Mouse (Mus musculus): ENCODE results near the gene Afg1l. TPM values are rescaled to one million over a fixed set of nuclear protein-coding genes. Genes with fewer than 3 reads are reported as not detected.

Gene Afg1l
- total RNA-seq, 2 experiments from 2014 or later = 31.8 to 31.9 TPM

GRCm38 (mm10) chr10:42488606-42489296 lies 10.4 kb upstream of the Afg1l start:
- no peak for DNase-seq
- intact Hi-C loops (cut with DNase I) = no loop called here

DNA sequence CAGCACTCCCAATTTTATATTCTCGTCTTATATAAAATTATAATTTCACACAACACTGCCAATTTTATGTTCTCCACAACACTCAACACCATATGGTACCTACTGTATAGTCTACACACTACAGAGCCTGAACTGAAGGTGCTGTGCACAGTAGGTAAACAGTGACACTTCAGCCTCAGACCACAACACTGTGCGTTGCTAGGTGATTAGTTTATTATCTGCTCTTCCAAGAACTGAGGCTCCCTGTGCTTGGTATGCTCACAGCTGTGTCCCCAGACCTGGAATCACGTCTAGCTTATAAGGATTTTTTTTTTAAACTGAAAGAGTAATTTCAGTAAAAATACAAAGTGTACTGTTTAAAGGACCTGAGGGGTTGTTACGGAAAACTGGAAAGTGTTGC lies 2.4 kb upstream of the Afg1l start:
- no peak for DNase-seq
- intact Hi-C loops (cut with DNase I) = no loop called here

DNA sequence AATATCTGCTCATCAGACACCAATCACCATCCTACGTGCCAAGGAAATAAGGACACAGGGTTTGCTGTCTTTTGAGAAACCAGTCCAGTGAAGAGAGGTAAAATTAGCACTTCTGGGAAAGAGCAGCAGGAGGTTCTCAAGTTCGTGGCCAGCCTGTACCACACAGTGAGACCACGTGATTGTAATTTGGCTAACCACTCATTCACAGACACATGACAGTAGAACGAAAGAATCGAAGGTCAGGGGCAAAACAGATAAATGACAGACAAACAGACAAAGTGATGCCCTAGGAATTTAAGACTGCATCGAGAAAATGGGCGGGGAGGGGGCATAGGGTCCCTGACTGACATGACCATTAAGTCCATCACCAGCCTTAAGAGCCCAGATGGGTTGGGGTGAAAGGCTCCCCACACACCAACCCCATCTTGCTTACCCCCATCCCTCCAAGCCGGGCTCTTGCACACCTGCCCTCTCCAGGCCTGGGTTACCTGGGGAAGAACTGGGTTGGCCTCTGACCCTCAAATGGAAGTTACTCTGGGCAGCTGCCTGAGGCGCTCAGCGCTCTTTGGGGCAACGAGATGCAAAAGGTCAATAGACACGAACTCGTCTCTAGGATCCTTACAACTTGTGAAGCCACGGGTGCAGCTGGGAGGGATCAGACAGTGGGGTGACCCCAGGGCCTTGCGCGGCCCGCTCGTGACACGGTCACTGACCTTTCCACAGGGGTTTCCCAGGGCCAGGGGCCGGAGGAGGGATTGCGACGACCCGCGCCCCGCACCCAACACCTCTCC lies 620 bp downstream of the Afg1l start:
- no peak for DNase-seq
- intact Hi-C loops (cut with DNase I) = loop anchor here (2.0 kb wide), 2 partner anchors 17 to 25 kb away; partner anchors contain the start of gene Snx3

- peak in 1 of 2 experiments; percentile 15 for DNase-seq
- intact Hi-C loops (cut with DNase I) = loop anchor here (2.0 kb wide), 1 partner anchor 16 kb away; no protein-coding TSS in a partner anchor
Observed at GRCm38 (mm10) chr10:42476774-42477475, 1.4 kb downstream of the Afg1l start.

DNA sequence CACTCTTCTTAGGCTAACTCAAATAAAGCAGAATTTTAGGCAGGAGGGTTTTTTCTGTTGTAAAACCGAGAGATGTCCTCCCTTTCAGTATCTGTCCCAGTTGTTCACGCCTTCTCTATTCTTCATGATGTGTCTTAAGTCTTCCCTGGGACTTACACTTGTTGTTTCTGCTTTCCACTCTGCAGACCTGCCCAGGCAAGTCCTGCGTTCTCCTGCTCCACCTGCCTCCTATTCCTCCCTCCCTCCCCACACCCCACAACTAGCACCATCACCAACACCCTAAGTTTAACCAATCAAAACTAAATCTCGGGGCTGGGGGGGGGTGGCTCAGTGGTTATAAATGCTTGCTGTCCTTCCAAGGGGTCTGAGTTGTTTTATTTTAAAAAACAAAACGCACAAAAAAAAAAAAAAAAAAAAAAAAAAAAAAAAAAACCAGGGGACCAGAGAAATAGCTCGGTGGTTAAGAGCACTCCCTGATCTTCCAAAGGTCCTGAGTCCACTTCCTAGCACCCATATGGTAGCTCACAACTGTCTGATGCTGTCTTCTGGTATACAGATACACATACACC lies 3.3 kb downstream of the Afg1l start:
- intact Hi-C loops (cut with DNase I) = no loop called here
- DNase-seq = no peak

- intact Hi-C loops (cut with DNase I) = no loop called here
- no peak for DNase-seq
Observed at GRCm38 (mm10) chr10:42464805-42465204, 13.6 kb downstream of the Afg1l start.

- intact Hi-C loops (cut with DNase I) = no loop called here
Observed at GRCm38 (mm10) chr10:42464224-42464623, 14.1 kb downstream of the Afg1l start.

DNA sequence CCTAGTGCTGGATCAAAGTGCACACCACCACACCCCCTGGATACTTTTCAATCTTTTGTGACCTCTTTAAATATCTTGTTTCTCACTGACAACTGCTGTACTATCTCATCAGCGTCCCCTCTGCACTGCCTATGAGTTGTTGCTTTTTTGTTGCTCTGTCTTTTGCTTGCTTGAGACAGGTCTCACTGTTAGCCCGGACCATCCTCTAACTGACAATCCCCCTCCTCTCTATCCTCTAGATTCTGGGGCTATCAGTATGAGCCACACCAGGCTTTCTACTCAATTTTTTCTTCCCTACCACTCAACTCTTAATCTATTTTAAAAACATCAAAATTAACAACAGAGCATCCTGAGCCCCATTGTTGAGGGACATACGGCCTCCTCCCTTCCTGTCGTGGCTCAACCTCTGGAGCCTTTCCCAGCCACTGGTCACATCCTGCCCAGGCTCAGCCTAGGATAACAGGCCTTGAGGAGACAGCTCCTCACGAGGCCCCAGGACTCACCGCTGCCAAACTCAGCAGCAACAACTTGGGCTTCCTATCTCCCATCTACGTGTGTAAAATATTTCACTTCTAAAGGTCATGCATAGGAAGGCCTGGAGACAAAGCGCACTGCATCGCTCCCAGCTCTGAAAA lies 20.7 kb downstream of the Afg1l start:
- DNase-seq = peak; percentile 76 to 77
- intact Hi-C loops (cut with DNase I) = loop anchor here (5.0 kb wide), 1 partner anchor 45 kb away; the partner anchor contains the start of gene Snx3

More at GRCm38 (mm10) chr10:42464224-42464623, 14.1 kb downstream of the Afg1l start:
- peak; percentile 29 for DNase-seq

- intact Hi-C loops (cut with DNase I) = loop anchor here (5.0 kb wide), 1 partner anchor 46 kb away; the partner anchor contains the start of gene Snx3
- DNase-seq = no peak
Observed at GRCm38 (mm10) chr10:42455981-42456380, 22.4 kb downstream of the Afg1l start.

DNA sequence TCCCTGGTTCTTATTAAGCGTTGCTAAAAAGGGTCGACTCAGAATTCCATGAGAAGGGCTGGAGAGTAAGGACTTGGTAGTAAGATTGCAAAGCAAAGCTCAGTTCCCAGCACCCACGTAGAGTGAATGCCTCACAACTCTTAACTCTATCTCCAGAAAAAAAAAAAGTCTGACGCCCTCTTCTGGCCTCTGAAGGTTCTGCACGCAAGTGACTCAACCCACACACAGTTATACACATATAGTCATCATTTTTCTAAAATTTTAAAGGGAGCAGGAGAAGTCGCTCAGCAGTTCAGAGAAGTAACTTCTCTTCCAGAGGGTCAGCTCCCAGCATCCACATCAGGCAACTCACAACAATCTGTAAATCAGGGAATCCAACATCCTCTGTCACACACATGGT lies 23.7 kb downstream of the Afg1l start:
- DNase-seq = no peak
- intact Hi-C loops (cut with DNase I) = loop anchor here (5.0 kb wide), 1 partner anchor 48 kb away; the partner anchor contains the start of gene Snx3

DNA sequence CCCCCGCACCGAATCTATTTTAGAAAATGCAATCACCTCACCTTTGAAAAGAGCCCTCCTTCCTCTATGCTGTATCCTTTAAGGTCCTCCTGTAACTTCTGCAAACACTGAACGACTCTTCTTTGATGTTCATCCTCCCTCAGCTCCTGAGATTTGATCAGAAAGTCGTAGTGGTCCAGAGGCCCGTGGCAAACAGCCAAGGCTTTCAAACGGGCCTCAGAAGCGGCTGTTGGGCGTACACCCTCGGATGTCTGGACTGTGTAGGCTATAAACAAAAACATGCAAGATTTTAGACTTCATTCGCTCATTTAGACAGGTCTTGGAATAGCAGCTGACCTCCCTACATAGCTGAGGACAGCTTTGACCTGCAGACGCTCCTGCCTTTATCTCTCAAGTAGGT lies 24.1 kb downstream of the Afg1l start:
- no peak for DNase-seq

GRCm38 (mm10) chr10:42449672-42450071 lies 28.7 kb downstream of the Afg1l start:
- DNase-seq = no peak
- intact Hi-C loops (cut with DNase I) = no loop called here

More for the DNA sequence above, 24.1 kb downstream of the Afg1l start:
- intact Hi-C loops (cut with DNase I) = no loop called here

DNA sequence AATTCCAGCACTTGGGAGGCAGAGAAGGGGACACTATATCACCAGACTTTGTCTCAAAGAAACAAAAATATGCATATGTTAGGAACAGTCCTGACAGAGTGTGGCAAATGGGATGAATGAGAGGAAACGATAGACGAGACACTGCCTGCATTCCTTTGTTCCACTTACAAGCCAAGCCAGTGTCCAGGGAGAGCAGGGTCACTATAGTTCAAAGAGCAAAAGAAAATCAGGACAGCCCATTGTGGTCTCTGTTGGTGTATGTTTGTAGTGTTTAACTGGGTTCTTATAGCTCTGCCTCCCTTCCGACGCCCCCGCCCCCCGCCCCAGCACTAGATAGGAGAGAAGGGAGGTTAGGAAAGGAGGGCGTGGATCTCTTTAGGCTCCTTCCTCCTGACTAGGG lies 30.0 kb downstream of the Afg1l start:
- DNase-seq = no peak
- intact Hi-C loops (cut with DNase I) = no loop called here

DNA sequence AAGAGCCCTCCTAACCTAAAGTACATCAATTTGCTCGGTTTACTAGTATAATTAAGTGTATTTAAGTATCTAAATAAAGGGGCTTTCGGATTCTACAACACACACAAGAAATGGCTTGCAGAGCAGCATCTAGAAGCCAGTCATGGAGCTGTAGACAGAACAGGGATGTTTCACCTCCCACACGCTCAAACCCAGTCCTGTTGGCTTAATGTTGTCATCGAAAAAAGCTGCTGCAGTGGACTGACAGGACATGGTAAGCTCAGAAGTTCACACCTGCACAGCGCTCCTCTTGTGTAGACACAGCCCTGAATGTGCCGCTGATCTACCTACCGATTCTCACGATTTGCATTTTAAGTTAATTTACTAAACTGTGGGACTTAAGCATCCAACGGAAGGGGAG lies 32.2 kb downstream of the Afg1l start:
- DNase-seq = no peak
- intact Hi-C loops (cut with DNase I) = no loop called here

GRCm38 (mm10) chr10:42436842-42437805 lies 41.2 kb downstream of the Afg1l start:
- DNase-seq = no peak
- intact Hi-C loops (cut with DNase I) = no loop called here

GRCm38 (mm10) chr10:42417530-42418174 lies 60.7 kb downstream of the Afg1l start:
- DNase-seq = no peak
- intact Hi-C loops (cut with DNase I) = no loop called here

GRCm38 (mm10) chr10:42415821-42416470 lies 62.4 kb downstream of the Afg1l start:
- DNase-seq = no peak
- intact Hi-C loops (cut with DNase I) = no loop called here
